Mouse (Mus musculus) right cerebral cortex, postnatal 10 days (tissue): ENCODE data around the gene Fstl4.
A peak's percentile ranks its signal among the peaks of the same experiment; 100 is the strongest.

Source experiments
- DNase-seq, 2 experiments: peaks; one replicate each; pipeline ENCODE4 v3.0.0; 2021; ENCODE audit warnings: low spot score in 2 of 2

The Fstl4 gene

GRCm38 (mm10) chr11:52767921-52768320 lies 3.5 kb downstream of the Fstl4 start:
- no peak for DNase-seq

- DNase-seq = no peak
These were observed 8.6 kb downstream of the Fstl4 start for GRCm38 (mm10) chr11:52773073-52773472.

GRCm38 (mm10) chr11:52775291-52775690 lies 10.9 kb downstream of the Fstl4 start:
- no peak for DNase-seq

GRCm38 (mm10) chr11:52782426-52782825 lies 18.0 kb downstream of the Fstl4 start:
- no peak for DNase-seq

- peak; percentile 65 to 84 for DNase-seq
These were observed 29.9 kb downstream of the Fstl4 start for GRCm38 (mm10) chr11:52794331-52794730.

GRCm38 (mm10) chr11:52809542-52809941 lies 45.1 kb downstream of the Fstl4 start:
- no peak for DNase-seq

- DNase-seq = peak in 1 of 2 experiments; percentile 12
These were observed 51.6 kb downstream of the Fstl4 start for GRCm38 (mm10) chr11:52816004-52816403.

- DNase-seq = no peak
These were observed 56.0 kb downstream of the Fstl4 start for GRCm38 (mm10) chr11:52820336-52820905.

- DNase-seq = no peak
These were observed 62.2 kb downstream of the Fstl4 start for GRCm38 (mm10) chr11:52826591-52826990.

- no peak for DNase-seq
These were observed 67.3 kb downstream of the Fstl4 start for GRCm38 (mm10) chr11:52831631-52832310.

- DNase-seq = no peak
These were observed 67.9 kb downstream of the Fstl4 start for GRCm38 (mm10) chr11:52832311-52832675.

- no peak for DNase-seq
These were observed 84.3 kb downstream of the Fstl4 start for GRCm38 (mm10) chr11:52848691-52849090.

- no peak for DNase-seq
These were observed 85.6 kb downstream of the Fstl4 start for GRCm38 (mm10) chr11:52850071-52850470.

- DNase-seq = peak in 1 of 2 experiments; percentile 63
These were observed 108.5 kb downstream of the Fstl4 start for GRCm38 (mm10) chr11:52872846-52873512.

GRCm38 (mm10) chr11:52875916-52876765 lies 111.7 kb downstream of the Fstl4 start:
- DNase-seq = no peak

- no peak for DNase-seq
These were observed 113.2 kb downstream of the Fstl4 start for GRCm38 (mm10) chr11:52877662-52878061.

GRCm38 (mm10) chr11:52879958-52880357 lies 115.5 kb downstream of the Fstl4 start:
- DNase-seq = no peak

GRCm38 (mm10) chr11:52886559-52887303 lies 122.3 kb downstream of the Fstl4 start:
- no peak for DNase-seq

GRCm38 (mm10) chr11:52888150-52888549 lies 123.7 kb downstream of the Fstl4 start:
- DNase-seq = peak; percentile 51 to 58

GRCm38 (mm10) chr11:52889527-52889926 lies 125.1 kb downstream of the Fstl4 start:
- DNase-seq = peak; percentile 50 to 54

- no peak for DNase-seq
These were observed 125.7 kb downstream of the Fstl4 start for GRCm38 (mm10) chr11:52890156-52890555.
